Mouse (Mus musculus) cerebellum, adult 2 months (tissue): ENCODE measurements around the gene Dst.

Experiments
- CTCF ChIP-seq: fragments of 200-500 bp; IDR thresholded peaks from 2 replicates; pipeline ENCODE4 v1.5.1; 2011; ENCODE audit warnings: low read depth, mild to moderate bottlenecking, control low read depth, low read length, moderate library complexity, borderline replicate concordance; ENCODE audit not compliant: insufficient read depth
- POLR2A ChIP-seq: fragments of 200-500 bp; IDR thresholded peaks from 2 replicates; pipeline ENCODE4 v1.6.1; 2011; ENCODE audit warnings: low read length, control low read depth, borderline replicate concordance; ENCODE audit not compliant: insufficient read depth

- no peak for TF ChIP-seq CTCF
- no peak for TF ChIP-seq POLR2A
Observed at GRCm38 (mm10) chr1:34148039-34148438, 240.0 kb downstream of the Dst start.
